Mouse (Mus musculus) monocyte, adult 59 days (primary cell): ENCODE measurements around the gene Gm21969. TPM values are rescaled to one million over a fixed set of nuclear protein-coding genes. Genes with fewer than 3 reads are reported as not detected.

Experiments used
- total RNA-seq, 2 experiments: library from RNA; stranded (reverse); gene quantifications; one replicate each; pipeline ENCODE4 v1.2.4; 2023

Gm21969 gene
- total RNA-seq = not detected

GRCm38 (mm10) chr4:139602357-139603244, at the start of gene Gm21969:
TSS of gene Gm21969 (plus strand) at chr4:139603186.

GRCm38 (mm10) chr4:139622373-139623282, 19.6 kb downstream of the Gm21969 start, which contains the start of gene Aldh4a1:
TSS of gene Aldh4a1 (plus strand) at chr4:139622866.

GRCm38 (mm10) chr4:139653238-139653637, 50.3 kb downstream of the Gm21969 start, which contains the start of gene Tas1r2:
TSS of gene Tas1r2 (plus strand) at chr4:139653538.

Other genes starting within 250 kb of the Gm21969 start
- gene Iffo2, start 72.6 kb upstream of the Gm21969 start, total RNA-seq = 10 to 100 TPM; 13.4 to 17.2 TPM
- gene Aldh4a1, start 19.7 kb downstream of the Gm21969 start, total RNA-seq = 10 to 100 TPM; 13.3 to 13.4 TPM
- gene Tas1r2, start 50.4 kb downstream of the Gm21969 start, total RNA-seq = not detected
- under 1 TPM; 0.16 to 0.18 TPM for gene Pax7, start 230.3 kb downstream of the Gm21969 start, total RNA-seq